Mouse (Mus musculus): Measurements from ENCODE around the gene Psmb9.

The Psmb9 gene

GRCm38 (mm10) chr17:34135297-34136224 is 52.0 kb downstream of the Psmb9 start:
- DNase-seq = peak; percentile 95

- DNase-seq = no peak
Observed at GRCm38 (mm10) chr17:34134451-34134850, 53.1 kb downstream of the Psmb9 start.

GRCm38 (mm10) chr17:34133289-34133688 is 54.3 kb downstream of the Psmb9 start:
- no peak for DNase-seq
